Mouse (Mus musculus) heart, adult 2 months (tissue): Measurements from ENCODE around the gene Acsm1. TPM values are rescaled to one million over a fixed set of nuclear protein-coding genes. Genes with fewer than 3 reads are reported as not detected.

Source experiments
- DNase-seq, 2 experiments: peaks; one replicate each; pipeline ENCODE4 v3.0.0; 2021
- H3K27ac ChIP-seq: fragments of 200-600 bp; 2 replicates; pipeline ENCODE4 v1.8.1; 2022
- H3K27me3 ChIP-seq: fragments of 200-500 bp; 2 replicates; pipeline ENCODE4 v1.6.1; 2012; ENCODE audit warnings: mild to moderate bottlenecking, low read length, inconsistent platforms, mixed read lengths; ENCODE audit not compliant: control insufficient read depth, insufficient read depth
- H3K36me3 ChIP-seq: fragments of 200-500 bp; 2 replicates; pipeline ENCODE4 v1.6.1; 2012; ENCODE audit warnings: low read length, inconsistent platforms; ENCODE audit not compliant: control insufficient read depth, insufficient read depth
- H3K4me1 ChIP-seq: fragments of 200-500 bp; 2 replicates; pipeline ENCODE4 v1.6.1; 2011; ENCODE audit warnings: low read length; ENCODE audit not compliant: control insufficient read depth, insufficient read depth
- H3K4me3 ChIP-seq: fragments of 200-600 bp; 2 replicates; pipeline ENCODE4 v1.8.1; 2022
- H3K79me2 ChIP-seq: fragments of 200-500 bp; replicated peaks from 2 replicates; pipeline ENCODE4 v1.6.1; 2012; ENCODE audit warnings: mild to moderate bottlenecking, inconsistent platforms, low read length, moderate library complexity, mixed read lengths; ENCODE audit not compliant: control insufficient read depth, insufficient read depth
- H3K9ac ChIP-seq: fragments of 200-500 bp; 2 replicates; pipeline ENCODE4 v1.6.1; 2012; ENCODE audit warnings: low read depth, mild to moderate bottlenecking, control low read depth, inconsistent platforms, low read length, mixed read lengths
- CTCF ChIP-seq: fragments of 200-600 bp; IDR thresholded peaks from 2 replicates; pipeline ENCODE4 v1.8.1; 2022; ENCODE audit warnings: antibody characterized with exemption, mild to moderate bottlenecking, moderate library complexity
- EP300 ChIP-seq: fragments of 200-500 bp; IDR thresholded peaks from 2 replicates; pipeline ENCODE4 v1.6.1; 2011; ENCODE audit warnings: low read depth, low read length, control low read depth; ENCODE audit not compliant: insufficient read depth
- POLR2A ChIP-seq: fragments of 200-500 bp; IDR thresholded peaks from 2 replicates; pipeline ENCODE4 v1.6.1; 2011; ENCODE audit warnings: mild to moderate bottlenecking, low read depth, low read length, control low read depth; ENCODE audit not compliant: insufficient read depth
- WGBS: fragments of 180-500 bp; shearing (Covaris S2); methylation state at CpG from one replicate; pipeline ENCODE4 v1.1.7; 2018; 5-methylcytosine and 5-hydroxymethylcytosine counted together
- intact Hi-C: fragments of 180-260 bp; cut with DNase I; formaldehyde crosslinking; loops from one replicate; pipeline ENCODE4 v1.15.1; 2025
- polyA plus RNA-seq: library from polyadenylated mRNA; depleted of rRNA; stranded (reverse); fragments of >200 nt; gene quantifications from 2 replicates; pipeline ENCODE4 v1.2.3, GENCODE M21; 2012
- total RNA-seq, 2 experiments: library from RNA; stranded (reverse); gene quantifications; 2 replicates each; pipeline ENCODE4 v1.2.3; 2021

Acsm1 gene
- total and polyA plus RNA-seq, 3 experiments = 0.86 TPM; not detected in 2

DNA sequence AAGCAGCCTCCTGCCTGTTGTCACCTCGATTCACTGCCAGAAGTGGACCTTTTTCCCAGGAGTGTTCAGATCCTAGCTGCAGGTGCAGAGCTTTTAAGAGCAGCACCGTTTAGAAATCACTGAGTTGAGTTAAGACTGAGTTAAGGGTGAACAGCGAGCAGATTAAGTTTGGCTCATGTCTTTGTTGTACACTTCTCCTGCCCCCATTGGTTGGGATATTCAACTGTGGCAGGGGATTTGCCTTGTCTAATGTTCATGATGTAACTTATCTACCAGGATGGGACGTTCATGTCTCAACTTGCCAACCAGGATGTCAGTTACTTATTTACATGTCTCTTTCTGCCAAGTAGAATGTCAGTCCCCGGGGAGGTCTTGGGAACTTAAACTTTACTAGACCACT lies 35.5 kb downstream of the Acsm1 start:
- 67% methylated on average over 5 of the region's 5 CpGs for WGBS
- Histone ChIP-seq H3K27ac (no peak overlapping the region), H3K27me3 (no peaks in the 10 kb centered on the region), H3K4me1 (no peaks in the 10 kb centered on the region), H3K79me2 (no peaks in the 10 kb centered on the region), H3K9ac (no peak overlapping the region), H3K36me3 (no peaks in the 10 kb centered on the region), H3K4me3 (no peak overlapping the region)
- TF ChIP-seq EP300 = no peak
- no peak for TF ChIP-seq CTCF
- intact Hi-C loops = no loop called here
- no peak for DNase-seq

DNA sequence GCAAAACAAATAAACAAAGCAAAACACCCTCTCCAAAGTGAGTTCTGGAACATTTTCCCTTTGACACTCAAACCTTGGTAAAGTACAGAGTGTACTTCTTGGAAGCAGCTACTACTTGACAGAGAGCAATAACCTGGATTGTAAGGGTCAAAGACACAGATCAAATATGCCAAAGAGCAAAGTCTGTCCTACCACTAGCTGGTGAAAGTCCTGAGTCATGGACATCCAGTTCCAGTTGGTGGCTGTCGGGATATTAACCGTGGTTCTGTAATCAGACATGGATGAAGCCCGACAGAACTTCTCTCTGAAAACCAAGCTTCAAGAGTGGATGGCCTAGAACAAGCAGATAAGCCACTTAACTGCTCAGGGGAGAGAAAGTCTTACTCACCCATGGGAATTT lies 61.1 kb downstream of the Acsm1 start:
- intact Hi-C loops = no loop called here
- TF ChIP-seq EP300 (no peak), CTCF (no peak), POLR2A (no peak)
- Histone ChIP-seq H3K36me3 (no peaks in the 10 kb centered on the region), H3K9ac (no peak overlapping the region), H3K27me3 (no peaks in the 10 kb centered on the region), H3K27ac (no peak overlapping the region), H3K4me3 (no peak overlapping the region), H3K79me2 (no peaks in the 10 kb centered on the region), H3K4me1 (no peaks in the 10 kb centered on the region)
- DNase-seq = no peak
- WGBS = 70% methylated on average over 3 of the region's 3 CpGs

DNA sequence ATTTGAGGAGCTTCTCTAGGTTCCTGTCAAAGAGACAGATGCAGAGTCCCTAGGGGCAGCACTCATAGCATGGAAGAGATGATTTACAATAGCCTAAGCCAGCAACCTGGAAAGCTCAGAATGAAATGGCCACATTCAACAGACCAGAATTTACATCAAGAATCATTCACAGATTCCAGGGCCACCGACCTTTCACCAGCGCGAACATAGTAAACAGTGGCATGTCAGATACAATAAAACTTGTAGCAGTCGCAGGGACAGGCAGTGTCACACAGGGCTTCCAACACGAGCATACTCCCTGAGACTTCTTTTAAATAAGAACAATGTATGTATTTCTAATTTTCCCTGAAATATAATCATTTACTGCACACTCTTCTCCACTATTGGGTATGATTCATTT lies 63.6 kb downstream of the Acsm1 start:
- intact Hi-C loops = loop anchor here (5.0 to 10.0 kb wide), 3 partner anchors 156 to 652 kb away; partner anchors contain the start of gene Acsm5
- no peaks in the 10 kb centered on the region for H3K4me1 ChIP-seq
- no peaks in the 10 kb centered on the region for H3K79me2 ChIP-seq
- no peak overlapping the region for H3K9ac ChIP-seq
- DNase-seq = no peak
- no peak for TF ChIP-seq EP300
- TF ChIP-seq POLR2A = no peak
- TF ChIP-seq CTCF = no peak
- H3K4me3 ChIP-seq = no peak overlapping the region
- H3K27me3 ChIP-seq = no peaks in the 10 kb centered on the region
- WGBS = 74% methylated on average over 5 of the region's 5 CpGs
- H3K27ac ChIP-seq = no peak overlapping the region
- no peaks in the 10 kb centered on the region for H3K36me3 ChIP-seq

DNA sequence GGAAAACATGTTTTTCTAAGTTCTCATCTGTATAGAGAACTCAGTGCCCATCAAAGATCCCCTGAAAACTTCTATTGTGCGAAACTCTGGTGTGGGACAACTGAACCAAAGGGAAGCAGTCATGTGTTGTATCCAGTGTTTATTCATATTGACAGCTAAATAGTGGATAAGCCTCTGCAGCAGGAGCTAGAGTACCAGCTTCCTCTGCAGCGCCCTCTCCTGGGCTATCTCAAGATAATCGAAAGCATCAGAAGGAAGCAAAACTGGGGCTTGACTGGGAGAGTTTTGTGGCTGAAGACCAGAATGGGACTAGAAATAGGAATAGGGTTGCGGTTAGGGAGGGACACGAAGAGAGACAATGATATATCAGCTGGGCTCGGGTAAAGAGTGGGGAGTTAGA lies 64.1 kb downstream of the Acsm1 start:
- 40% methylated on average over 6 of the region's 6 CpGs for WGBS
- Histone ChIP-seq H3K27ac (no peak overlapping the region), H3K79me2 (no peaks in the 10 kb centered on the region), H3K4me1 (no peaks in the 10 kb centered on the region), H3K27me3 (no peaks in the 10 kb centered on the region), H3K9ac (no peak overlapping the region), H3K36me3 (no peaks in the 10 kb centered on the region), H3K4me3 (no peak overlapping the region)
- intact Hi-C loops = loop anchor here (5.0 to 10.0 kb wide), 3 partner anchors 156 to 651 kb away; partner anchors contain the start of gene Acsm5
- TF ChIP-seq EP300 = no peak
- peak; percentile 47 for TF ChIP-seq CTCF
- DNase-seq = no peak

DNA sequence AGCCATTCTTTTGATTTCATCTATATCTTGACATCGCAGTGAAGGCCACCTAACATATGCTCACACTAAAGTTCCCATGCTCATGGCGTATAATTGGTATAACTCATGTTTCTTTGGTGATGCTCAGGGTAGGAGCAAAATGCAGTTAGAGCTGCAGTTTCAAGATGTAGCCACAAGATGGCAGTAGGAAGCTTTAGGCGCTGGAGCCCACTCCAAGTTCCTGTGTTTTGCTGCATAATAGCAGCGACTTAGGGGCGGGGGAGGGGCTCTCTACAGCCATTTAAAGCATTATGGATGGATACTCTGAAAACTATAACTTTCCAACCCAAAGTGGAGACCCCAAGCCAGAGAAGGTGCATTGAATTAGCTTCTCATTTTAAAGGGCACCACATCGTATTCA lies 66.6 kb downstream of the Acsm1 start:
- no peaks in the 10 kb centered on the region for H3K4me1 ChIP-seq
- H3K27ac ChIP-seq = no peak overlapping the region
- no peaks in the 10 kb centered on the region for H3K79me2 ChIP-seq
- intact Hi-C loops = loop anchor here (5.0 to 10.0 kb wide), 3 partner anchors 159 to 649 kb away; partner anchors contain the start of gene Acsm5
- H3K4me3 ChIP-seq = no peak overlapping the region
- WGBS = 16% methylated on average over 6 of the region's 6 CpGs
- no peak overlapping the region for H3K9ac ChIP-seq
- peak in 1 of 2 experiments; percentile 11 for DNase-seq
- TF ChIP-seq CTCF (peak; percentile 80), POLR2A (no peak), EP300 (no peak)
- no peaks in the 10 kb centered on the region for H3K27me3 ChIP-seq
- H3K36me3 ChIP-seq = no peaks in the 10 kb centered on the region

DNA sequence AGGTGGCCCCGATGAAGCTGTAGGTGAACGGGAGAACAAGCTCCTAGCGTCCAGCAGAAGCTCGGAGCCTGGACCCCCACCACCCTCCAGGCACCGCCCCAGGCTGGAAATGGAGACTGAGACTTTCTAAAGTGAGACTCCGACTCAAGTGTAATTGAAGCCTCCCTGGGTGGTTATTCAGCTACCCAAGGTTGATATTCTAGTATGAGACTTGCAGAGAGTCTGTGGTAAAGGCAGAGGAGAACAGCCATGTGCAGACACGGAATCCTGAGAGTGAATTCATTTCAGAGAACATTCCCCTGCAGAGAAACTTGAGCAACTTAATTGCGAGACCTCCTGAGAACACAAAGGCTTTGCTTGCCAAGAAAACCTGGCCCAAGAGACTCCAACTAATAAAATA lies 73.3 kb downstream of the Acsm1 start:
- H3K27ac ChIP-seq = no peak overlapping the region
- no peaks in the 10 kb centered on the region for H3K36me3 ChIP-seq
- H3K4me1 ChIP-seq = no peaks in the 10 kb centered on the region
- no peak for TF ChIP-seq CTCF
- TF ChIP-seq POLR2A = no peak
- TF ChIP-seq EP300 = no peak
- H3K79me2 ChIP-seq = no peaks in the 10 kb centered on the region
- 64% methylated on average over 8 of the region's 8 CpGs for WGBS
- DNase-seq = no peak
- no peak overlapping the region for H3K4me3 ChIP-seq
- intact Hi-C loops = no loop called here
- no peak overlapping the region for H3K9ac ChIP-seq
- H3K27me3 ChIP-seq = no peaks in the 10 kb centered on the region
